Mouse (Mus musculus) T-helper 17 cell (primary cell): ENCODE results near the gene Kif17.
"Not testable (repeated sequence)": the region's sequence is repeated elsewhere in the genome, so short reads cannot be mapped to it uniquely, and the experiment has no call there.

ENCODE experiments used
- in situ Hi-C, 2 experiments: fragments of 300-600 bp; cut with MboI, MseI; formaldehyde crosslinking; loops; 1 replicate in 1 of 2; 2 replicates in 1 of 2; pipeline ENCODE4 v1.15.1; 2025; ENCODE audit warnings: high pct_unique_total_duplicates in 2 of 2

Gene Kif17

DNA sequence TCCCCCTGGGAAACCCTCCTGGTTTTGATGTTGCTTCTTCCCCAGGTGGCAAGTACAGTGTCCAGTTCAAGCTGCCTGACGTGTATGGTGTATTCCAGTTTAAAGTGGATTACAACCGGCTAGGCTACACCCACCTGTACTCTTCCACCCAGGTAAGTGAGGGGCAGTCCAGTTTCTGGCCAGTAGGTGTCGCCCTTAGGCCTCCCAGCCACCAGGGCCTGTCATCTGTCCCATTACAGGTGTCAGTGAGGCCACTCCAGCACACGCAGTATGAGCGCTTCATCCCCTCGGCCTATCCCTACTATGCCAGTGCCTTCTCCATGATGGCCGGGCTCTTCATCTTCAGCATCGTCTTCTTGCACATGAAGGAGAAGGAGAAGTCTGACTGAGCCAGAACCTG is 61.4 kb downstream of the Kif17 start:
- in situ Hi-C loops: loop anchor here in 1 of 2 experiments (10.0 kb wide), 1 partner anchor 553 kb away; the partner anchor contains the start of gene Pla2g5

DNA sequence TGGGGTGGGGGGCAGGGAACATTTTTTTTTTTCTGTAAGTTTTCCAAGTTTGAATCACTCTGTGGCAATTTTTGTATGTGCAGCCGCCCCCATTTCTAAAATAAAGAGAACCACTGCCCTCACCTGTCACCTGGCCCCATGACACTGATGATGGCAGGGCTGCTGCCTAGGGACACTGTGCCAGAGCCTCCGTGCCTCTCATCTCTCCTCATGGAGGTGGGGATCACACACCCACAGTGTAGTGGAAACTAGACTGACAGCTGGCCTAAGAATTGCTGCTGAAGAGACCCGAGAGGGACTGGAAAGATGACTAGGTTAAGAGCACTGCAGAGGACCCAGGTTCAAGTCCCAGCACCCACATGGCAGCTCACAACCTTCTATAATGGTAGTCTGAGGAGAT is 61.9 kb downstream of the Kif17 start:
- in situ Hi-C loops: loop anchor here in 1 of 2 experiments (10.0 kb wide), 1 partner anchor 553 kb away; the partner anchor contains the start of gene Pla2g5

DNA sequence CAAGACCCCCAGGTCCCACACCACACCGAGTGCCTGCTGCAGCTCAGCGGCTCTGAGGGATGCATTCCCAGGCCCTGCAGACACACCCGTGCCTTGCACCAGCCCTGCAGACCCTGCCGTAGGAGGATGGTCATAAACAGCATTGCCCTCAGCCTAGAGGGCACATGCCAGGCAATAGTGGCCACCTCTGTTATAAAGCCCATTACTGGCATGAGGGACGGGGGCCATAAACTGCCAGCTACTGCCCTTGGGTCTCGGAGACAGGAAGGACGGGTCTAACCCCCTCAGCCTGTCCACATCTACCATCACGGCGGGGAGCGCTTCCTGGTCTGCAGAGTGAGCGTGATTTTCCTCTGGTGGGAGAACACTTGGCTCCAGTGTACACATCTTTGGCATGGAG is 62.8 kb downstream of the Kif17 start:
- in situ Hi-C loops: loop anchor here in 1 of 2 experiments (10.0 kb wide), 1 partner anchor 552 kb away; the partner anchor contains the start of gene Pla2g5

DNA sequence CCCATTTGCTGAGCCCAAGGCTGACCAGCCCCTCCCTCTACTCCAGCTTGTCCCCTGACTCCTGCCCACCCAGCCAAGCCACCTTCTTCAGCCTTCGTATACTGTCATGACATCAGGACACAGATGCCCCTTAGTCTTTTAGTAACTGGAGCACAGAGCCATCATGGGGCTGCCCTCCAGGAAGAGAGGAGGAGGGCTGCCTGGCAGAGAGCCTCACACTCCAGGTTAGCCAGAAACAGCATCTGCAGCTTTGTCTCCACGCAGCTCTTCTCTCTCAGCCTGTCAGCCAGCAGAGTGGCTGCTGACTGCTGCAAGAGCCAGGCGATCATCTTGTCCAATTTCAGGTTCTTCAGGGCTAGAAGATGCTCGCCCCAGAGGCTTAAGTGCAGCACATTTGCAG is 63.6 kb downstream of the Kif17 start:
- in situ Hi-C loops: loop anchor here in 1 of 2 experiments (10.0 kb wide), 1 partner anchor 551 kb away; the partner anchor contains the start of gene Pla2g5

DNA sequence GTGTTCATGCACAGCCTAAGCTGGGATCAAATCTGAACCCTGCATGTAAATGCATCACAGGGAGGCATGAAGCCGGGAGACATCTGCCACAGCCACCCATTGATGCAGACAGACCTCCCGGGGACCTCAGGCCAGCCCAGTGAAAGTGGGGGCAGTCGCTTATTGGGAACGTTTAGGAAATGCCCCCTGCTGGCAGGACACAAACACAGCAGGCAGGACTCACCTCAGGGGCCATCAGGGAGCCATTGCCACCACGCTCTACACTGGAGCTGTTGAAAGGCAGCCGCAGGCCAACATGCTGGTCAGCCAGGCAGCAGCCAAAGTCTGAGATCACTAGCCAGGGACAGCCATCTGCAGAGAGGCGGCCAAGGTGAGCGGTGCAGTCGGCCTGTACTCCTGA is 65.5 kb downstream of the Kif17 start:
- in situ Hi-C loops: loop anchor here (5.0 to 10.0 kb wide), 3 partner anchors 117 to 657 kb away; partner anchors contain the start of genes Mul1 (in 1 of the 2), Pla2g5 (in 1 of the 2) and Tmco4 (in 1 of the 2)

DNA sequence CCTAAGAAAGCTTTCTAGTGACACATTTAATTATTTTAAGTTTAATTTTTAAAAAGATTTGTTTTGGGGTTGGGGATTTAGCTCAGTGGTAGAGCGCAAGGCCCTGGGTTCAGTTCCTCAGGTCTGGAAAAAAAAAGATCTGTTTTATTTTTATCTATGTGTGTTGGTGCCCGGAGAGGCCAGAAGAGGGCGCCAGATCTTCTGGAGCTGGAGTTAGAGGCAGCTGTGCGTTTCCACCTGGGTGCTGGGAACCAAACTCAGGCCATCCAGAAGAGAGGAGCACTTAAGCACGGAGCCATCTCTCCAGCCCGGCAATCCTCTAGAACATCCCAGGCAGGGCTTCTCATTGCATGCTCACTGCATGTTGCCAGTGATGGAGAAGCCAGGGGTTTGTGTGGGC is 66.1 kb downstream of the Kif17 start:
- in situ Hi-C loops: loop anchor here (5.0 to 10.0 kb wide), 3 partner anchors 116 to 656 kb away; partner anchors contain the start of genes Mul1 (in 1 of the 2), Pla2g5 (in 1 of the 2) and Tmco4 (in 1 of the 2)

DNA sequence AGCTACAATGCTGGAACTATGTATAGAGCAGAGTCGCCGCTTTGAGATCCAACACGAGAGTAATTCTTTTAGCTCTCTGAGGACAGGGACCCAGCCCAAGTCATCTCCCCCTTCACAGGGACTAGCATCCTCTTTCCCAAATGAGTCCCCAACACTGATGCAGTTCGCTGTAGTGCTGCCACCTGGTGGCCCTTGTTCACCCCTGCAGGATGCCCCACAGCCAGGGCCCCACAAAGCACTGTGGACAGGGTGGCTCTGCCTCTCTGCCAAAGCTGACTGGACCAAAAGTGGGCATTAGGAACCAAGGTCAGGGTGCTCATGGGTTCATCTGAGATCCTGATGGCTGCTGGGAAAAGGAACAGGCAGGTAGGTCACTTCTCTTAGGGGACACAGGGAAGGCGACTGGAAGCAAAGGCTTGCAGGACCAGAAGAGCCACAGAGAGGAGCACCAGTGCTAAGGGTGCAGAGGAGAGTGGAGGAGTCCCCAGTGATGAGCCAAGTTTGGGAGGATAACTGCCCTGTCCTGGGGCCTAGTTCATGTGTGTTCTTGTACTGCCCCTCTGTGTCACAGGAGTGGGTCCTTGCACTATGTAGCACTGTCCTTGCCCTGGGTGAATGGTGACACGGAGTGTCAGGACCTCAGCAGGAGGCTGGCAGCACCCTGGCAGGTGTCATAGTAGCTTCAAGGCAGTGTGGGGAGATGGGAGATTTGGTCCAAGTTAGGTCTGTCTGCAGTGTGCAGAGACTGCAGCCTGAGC is 68.5 kb downstream of the Kif17 start:
- in situ Hi-C loops: loop anchor here (5.0 to 10.0 kb wide), 3 partner anchors 114 to 654 kb away; partner anchors contain the start of genes Mul1 (in 1 of the 2), Pla2g5 (in 1 of the 2) and Tmco4 (in 1 of the 2)

DNA sequence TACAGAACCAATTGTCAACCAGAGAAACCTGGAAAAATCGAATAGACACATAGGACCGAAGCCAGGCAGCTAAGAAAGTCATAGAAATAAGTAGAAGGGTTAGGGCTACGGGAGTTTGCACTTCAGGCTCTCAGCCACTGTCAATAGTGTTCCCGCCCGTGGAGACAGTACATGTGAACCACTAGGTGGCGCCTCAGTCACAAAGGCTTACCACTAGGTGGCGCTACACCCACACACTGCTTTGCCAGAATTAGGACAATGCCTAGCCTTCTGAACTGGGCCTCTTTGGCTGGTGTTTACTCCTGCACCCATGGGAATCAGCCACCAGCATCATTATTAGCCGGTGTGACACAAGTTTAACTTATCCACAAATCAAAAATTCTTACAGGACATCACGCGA is 69.3 kb downstream of the Kif17 start:
- in situ Hi-C loops: loop anchor here (5.0 to 10.0 kb wide), 3 partner anchors 113 to 653 kb away; partner anchors contain the start of genes Mul1 (in 1 of the 2), Pla2g5 (in 1 of the 2) and Tmco4 (in 1 of the 2)

DNA sequence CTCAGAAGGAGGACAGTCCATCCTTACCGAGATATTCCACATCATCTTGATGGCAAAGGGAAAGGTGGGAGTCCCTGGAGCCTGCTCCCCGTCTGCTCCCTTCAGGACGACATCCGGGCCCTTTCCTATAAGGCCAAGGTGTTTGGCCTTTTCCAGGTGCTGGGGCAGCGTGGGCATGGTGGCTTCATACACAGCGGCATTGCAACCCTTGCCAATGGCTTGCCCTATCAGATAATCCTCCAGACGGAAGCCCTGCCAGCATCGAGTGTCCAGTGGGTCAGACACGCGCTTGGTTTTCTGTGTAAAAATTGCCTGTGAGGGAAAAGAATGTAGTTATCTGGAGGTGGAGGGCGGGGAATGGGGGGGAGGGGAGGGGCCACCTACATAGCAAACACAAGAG is 70.5 kb downstream of the Kif17 start:
- in situ Hi-C loops: no loop called here

DNA sequence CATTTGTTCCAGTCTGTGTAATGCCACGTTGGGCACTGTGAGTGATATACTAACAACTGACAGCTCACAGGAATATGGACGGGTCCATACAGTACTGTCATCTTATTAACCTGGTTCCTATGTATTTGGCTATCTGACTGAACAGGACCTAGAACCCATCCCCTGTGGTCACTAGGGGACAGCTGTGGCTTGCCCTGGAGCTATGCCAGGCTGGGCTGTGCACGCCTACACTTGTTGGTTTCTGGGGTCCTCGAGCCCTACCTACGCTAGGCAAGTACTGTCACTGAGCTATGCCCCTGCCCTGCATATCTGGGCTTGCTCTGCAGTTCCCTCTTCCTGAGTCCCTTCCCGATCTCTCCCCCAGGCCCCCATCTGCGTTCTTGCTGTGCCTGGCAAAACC is 71.3 kb downstream of the Kif17 start:
- in situ Hi-C loops: no loop called here

DNA sequence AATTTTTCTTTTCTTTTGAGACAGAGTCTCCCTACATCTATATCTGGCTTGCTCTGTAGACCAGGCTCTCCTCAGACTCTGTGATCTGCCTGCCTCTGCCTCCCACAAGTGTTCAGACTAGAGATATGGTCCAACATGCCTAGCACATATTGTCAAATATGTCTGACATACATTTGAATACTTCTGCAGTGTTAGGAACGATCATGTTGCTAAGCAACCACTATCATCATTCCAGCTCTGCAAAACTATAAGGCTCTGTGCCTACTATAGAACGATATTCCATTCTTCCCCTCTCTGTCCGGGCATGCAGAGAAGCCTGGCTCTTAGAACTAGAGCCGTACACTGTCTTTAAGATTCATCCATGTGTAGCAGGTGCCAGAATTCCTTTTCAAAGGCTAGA is 72.5 kb downstream of the Kif17 start:
- in situ Hi-C loops: no loop called here

DNA sequence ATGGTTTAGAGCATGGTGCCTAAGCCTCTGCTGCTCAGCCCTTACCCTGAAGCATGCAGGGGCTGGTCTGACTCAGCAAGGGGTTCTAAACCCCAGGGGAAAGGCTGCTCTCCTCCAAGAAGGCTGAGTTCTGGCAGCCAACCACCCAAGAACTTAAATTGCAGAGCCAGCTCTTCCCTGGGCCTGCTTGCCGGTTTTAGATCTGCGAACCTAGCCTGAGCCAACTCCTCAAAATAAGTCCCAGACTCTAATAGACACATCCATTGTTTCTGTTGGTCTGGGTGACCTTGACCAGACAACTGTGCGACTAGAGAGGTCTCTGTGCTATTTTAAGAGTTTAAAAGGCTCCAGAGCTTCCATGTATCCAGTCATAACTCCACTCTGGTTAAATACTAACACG is 73.5 kb downstream of the Kif17 start:
- in situ Hi-C loops: no loop called here

DNA sequence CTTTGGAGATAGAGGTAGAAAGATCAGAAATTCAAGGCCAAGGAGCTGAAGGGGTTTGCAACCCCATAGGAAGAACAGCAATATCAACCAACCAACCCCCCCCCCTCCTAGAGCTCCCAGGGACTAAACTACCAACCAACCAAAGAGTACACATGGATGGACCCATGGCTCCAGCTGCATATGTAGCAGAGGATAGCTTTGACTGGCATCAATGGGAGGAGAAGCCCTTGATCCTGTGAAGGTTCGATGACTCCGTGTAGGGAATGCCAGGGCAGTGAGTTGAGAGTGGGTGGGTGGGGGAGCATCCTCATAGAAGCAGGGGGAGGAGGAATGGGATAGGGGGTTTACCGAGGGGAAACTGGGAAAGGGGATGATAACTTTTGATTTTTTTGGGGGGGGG is 74.2 kb downstream of the Kif17 start:
- in situ Hi-C loops: no loop called here

DNA sequence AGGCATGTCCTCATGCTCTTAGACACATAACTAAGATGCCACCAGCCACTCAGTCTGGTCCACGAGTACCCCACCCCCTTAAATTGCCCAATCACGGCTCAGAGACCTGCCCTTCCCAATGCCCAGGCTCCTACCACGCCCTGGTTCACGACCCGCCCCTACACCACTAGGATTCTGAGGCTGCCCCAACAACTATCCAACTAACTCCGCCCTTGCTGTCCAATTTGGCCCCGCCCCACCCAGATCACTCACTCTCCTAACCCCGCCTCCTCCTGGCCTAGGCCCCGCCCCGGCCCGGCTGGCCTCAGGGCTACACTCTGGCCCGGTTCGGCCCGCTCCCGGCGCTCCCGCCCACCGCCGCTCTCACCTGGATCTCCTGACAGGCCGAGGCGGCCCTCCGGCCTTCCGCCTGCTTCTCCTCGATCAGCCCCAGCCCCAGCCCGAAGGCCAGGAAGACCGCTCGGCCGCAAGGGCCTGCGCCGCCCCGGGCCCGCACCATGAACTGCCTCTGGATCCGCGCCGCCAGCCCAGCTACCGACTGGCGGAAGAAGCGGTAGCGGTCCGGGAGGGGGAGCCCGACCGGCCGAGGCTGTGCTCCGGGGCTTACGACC is 75.3 kb downstream of the Kif17 start:
- in situ Hi-C loops: no loop called here

DNA sequence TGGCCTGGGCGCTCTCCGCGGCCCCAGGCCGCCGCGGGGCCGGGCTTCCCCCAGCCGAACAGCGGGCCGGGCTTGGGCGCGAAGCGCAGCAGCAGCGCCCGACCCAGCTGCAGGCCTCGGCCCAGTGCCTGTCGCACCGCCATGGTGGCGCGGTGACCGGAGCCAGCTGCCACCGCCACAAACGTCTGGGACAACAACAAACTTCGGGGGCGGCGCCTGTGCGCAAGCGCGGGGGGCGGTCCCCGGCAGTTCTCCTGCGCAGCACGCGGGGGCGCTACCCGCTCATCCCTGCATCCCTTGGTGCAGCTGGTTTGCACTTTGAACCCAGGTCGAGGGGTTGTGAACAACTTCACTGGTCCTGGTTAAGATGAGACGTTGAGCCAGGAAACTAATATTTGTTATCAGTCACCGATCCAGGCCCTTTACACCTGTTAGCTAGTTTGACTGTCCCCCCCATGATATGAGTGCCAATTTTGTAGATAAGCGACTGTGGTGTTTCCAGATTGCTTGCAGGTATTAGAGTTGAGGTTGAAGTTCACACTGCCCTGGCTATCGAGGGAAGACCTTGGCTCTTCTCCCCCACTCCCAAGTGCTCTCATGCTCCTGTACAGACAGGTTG is 76.0 kb downstream of the Kif17 start, which contains the start of gene Pink1:
TSS of gene Pink1 (minus strand) at position 231 of the 619 bp plus-strand sequence.
- in situ Hi-C loops: no loop called here

DNA sequence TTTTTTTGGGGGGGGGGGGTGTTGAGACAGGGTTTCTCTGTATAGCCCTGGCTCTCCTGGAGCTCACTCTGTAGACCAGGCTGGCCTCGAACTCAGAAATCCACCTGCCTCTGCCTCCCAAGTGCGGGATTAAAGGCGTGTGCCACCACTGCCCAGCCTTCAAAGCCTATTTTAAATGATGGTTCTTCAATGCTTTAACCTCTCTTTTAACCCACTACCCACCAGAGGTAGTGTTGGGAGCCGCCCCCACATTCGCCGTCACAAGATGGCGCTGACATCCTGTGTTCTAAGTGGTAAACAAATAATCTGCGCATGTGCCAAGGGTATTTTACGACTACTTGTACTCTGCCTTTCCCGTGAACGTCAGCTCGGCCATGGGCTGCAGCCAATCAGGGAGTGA is 76.9 kb downstream of the Kif17 start:
- in situ Hi-C loops: not testable (repeated sequence)

DNA sequence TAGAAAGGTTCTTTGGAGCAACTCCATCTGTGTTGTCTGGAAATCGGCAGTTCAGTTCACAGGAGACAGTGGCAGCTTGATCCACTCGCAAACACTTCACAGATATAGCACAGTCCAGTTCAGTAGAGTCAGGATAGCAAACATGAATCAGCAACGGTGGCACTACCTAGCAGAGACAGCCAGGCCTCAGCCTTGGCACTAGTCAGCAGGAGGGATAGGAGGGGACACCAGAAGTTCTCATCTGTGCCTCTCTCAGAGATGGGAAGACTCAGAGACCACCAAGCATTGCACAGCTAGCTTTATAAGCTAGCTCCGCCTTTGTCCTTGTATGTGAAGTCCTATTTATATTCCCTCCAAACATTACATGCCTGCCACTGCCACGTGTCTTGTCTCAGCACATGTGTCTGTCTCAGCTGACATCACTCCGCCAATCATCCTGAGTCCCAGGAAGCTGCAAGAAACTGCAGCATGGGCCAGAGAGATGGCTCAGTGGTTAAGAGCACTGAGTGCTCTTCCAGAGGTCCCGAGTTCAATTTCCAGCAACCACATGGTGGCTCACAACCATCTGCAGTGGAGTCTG is 77.7 kb downstream of the Kif17 start:
- in situ Hi-C loops: no loop called here

DNA sequence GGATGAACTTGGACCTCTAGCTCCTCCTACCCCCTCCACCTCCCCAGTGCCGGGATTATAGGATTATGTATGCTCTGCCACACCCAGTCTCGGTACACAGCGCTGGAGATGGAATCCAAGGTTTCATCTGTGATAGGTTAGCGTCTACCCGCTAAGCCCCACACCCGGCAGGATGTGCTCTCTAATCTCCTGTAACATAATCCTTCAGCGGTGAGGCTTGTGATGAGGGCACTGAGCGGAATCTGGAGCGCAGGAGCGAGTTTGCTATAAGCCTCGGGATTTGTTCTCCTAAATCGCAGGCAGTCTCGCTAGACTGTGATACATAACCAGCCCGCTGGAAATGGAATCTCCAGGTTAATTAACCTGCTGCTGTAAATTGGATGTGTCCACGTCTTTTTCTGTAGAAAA is 80.0 kb downstream of the Kif17 start:
- in situ Hi-C loops: no loop called here

DNA sequence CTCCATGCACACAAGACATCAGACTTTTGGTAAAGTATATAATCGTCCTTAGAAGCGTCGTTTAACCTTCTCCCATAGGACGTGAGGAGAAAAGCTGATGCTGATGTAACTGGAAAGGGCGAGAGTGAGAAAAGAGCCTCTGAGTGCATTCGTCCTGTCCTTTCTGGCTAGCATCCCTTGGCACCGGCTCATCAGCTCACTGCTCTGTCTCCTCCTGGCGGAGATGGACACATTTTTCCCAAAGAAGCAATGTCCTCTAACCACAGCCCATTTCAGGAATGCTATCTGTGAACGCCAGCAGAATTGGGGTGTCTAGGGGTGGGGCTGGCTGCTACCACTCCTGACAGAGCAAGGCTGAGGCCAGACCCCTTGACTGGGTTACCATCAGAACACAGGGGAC is 81.4 kb downstream of the Kif17 start:
- in situ Hi-C loops: no loop called here

DNA sequence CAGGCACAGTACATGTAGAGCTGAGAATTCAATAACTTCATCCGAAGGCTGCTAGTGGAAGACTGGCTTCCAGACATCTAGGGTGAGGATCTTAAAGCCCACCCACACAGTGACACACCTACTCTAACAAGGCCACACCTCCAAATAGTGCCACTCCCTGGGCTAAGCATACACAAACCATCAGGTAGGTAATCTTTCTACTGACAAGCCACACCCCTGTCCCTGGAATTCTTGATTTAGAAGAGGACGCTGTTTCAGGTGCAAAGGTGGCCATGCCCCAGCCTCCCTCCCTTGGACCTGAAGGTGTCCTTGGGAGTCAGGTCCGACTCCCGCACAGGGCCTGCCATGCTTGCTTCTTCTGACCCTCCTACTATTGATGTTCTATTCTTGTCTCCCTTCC is 82.9 kb downstream of the Kif17 start:
- in situ Hi-C loops: no loop called here

DNA sequence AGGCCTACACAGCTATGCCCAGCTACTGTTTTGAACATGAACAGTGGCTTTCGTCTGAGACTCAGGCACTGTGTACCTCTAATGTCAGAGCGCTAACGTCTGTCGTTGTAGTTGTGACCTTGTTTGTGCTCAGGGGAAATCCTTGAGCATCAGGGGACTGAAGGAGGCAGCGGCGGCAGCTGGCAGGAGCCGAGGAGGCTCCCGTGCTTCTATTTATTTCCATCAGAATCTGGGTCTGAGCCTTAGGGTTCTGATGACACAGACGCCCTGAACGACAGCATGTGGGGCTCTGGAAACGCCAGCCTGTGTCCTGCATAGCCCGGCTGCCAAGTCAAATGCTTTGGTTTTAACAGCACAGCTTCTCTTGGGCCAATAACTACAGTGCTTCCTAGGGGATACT is 84.8 kb downstream of the Kif17 start:
- in situ Hi-C loops: no loop called here

DNA sequence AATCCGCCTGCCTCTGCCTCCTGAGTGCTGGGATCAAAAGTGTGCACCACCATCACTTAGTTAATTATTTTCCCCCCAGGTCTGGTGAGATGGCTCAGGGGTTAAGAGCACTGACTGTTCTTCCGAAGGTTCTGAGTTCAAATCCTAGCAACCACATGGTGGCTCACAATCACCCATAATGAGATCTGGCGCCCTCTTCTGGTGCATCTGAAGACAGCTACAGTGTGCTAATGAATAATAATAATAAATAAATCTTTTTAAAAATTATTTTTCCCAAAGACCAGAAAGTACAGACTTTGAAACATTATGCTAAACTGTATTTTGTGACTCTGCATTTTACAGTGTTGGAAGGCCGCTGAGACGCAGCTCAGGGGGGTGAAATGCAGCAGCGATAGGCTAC is 85.4 kb downstream of the Kif17 start:
- in situ Hi-C loops: no loop called here
